Mouse (Mus musculus) MEL-GATA-1-ER (cell line): Measurements from ENCODE around the gene Lrrc36.

Source experiments
- DNase-seq: peaks from one replicate; pipeline ENCODE4 v3.0.0-alpha.2; 2012; ENCODE audit warnings: low read depth; ENCODE audit errors: extremely low read depth

The Lrrc36 gene

GRCm38 (mm10) chr8:105431743-105432515, 18.6 kb downstream of the Lrrc36 start:
- no peak for DNase-seq

- no peak for DNase-seq
Measured at GRCm38 (mm10) chr8:105433021-105433420, 19.6 kb downstream of the Lrrc36 start.

GRCm38 (mm10) chr8:105433511-105433910, 20.1 kb downstream of the Lrrc36 start:
- DNase-seq = no peak

GRCm38 (mm10) chr8:105434136-105434535, 20.8 kb downstream of the Lrrc36 start:
- no peak for DNase-seq

DNA sequence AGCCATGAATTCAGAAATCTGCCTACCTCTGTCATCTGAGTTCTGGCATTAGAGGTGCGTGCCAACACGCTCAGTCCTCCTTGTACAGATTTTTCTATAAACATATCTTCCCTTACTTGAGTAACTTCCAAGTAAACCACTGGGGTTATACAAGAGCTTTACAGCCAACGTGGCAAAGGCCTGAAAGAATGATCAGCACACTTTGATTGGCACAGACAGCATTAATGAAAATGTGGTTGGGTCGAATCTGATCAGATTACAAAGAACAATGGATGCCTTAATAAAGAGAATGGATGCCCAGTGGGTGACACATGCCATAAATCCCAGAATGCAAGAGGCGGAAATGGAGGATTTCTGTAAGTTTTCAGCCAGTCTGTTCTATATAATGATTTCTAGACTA, 22.8 kb downstream of the Lrrc36 start:
- no peak for DNase-seq

- no peak for DNase-seq
Measured at GRCm38 (mm10) chr8:105437078-105437748, 23.8 kb downstream of the Lrrc36 start.

GRCm38 (mm10) chr8:105438865-105439264, 25.5 kb downstream of the Lrrc36 start:
- DNase-seq = peak; percentile 56

- peak; percentile 21 for DNase-seq
Measured at GRCm38 (mm10) chr8:105441433-105441832, 28.1 kb downstream of the Lrrc36 start.

GRCm38 (mm10) chr8:105442661-105443060, 29.3 kb downstream of the Lrrc36 start:
- no peak for DNase-seq

- no peak for DNase-seq
Measured at GRCm38 (mm10) chr8:105445296-105446126, 32.1 kb downstream of the Lrrc36 start.

DNA sequence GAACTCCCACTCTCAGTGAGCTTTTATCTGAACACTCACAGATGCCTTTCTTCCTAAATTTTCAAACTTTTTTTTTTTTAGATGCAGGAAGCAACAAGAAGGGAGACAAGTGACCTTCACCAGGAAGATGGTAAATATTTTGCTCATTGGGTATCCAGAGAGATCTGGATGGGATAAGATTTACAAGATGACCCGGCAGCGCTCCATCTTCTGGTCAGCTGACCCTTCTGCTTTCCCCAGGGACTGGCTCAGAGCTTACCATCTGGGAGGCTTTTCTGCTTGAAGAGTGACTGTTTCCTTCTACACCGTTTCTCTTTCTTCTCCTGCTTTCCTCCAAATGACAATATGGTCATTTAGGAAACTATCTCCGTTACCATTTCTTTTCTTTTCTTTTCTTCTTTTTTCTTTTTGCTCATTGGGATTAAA, 32.8 kb downstream of the Lrrc36 start:
- no peak for DNase-seq

GRCm38 (mm10) chr8:105448188-105448587, 34.8 kb downstream of the Lrrc36 start:
- no peak for DNase-seq

DNA sequence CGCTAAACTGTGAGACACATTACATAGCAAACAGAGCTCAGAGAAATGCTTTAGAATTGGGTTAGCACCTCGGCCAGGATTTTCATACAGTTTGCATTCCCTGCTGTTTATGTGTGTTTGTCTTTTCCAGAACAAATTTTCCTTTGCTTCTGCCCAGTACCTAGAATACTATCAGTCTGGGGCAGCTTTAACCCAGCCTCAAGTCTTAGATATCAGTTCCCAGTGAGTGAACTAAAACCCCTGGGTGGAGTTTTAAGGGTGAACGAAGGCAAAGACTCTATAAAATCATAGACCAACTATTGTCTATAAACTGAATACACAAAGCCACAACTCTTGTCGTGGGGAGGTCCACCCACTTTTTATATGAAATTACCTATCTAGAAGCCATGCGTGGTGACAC, 35.2 kb downstream of the Lrrc36 start:
- DNase-seq = no peak

DNA sequence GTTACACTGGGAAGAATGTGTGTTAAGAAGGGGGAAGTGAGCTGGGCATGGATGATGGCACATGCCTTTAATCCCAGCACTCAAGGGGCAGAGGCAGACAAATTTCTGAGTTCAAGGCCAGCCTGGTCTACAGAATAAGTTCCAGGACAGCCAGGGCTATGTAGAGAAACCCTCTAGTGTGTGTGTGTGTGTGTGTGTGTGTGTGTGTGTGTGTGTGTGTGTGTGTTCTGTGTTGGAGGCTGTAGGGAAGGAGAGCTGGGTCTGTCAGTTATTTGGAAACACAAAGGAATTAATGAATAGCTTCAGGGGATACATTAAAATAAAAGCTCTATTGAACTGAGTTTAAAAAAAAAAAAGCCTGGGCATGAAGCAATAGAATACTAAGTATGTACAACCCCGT, 37.6 kb downstream of the Lrrc36 start:
- DNase-seq = no peak

GRCm38 (mm10) chr8:105451903-105452603, 38.7 kb downstream of the Lrrc36 start:
- DNase-seq = no peak

- peak; percentile 43 for DNase-seq
Measured at GRCm38 (mm10) chr8:105453296-105453695, 39.9 kb downstream of the Lrrc36 start.

GRCm38 (mm10) chr8:105454088-105454487, 40.7 kb downstream of the Lrrc36 start:
- DNase-seq = no peak

DNA sequence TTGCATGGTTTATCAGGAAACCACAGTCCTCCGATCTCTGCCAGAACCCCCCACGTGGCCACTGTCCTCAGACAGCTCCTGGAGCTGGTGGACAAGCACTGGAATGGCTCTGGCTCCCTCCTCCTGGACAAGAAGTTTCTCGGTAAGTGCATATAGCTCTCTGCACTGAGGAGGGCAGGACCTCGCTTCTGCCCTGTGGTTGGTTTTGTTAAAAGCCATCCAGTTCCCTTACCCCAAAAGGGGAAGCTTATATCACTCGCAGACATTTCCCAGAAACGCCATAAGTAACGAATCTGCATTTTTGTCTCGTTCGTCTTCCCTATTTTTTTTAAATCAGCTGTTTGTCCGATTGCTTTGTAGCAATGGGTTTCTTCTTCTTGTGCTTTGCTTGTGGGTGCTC, 41.8 kb downstream of the Lrrc36 start:
- DNase-seq = peak; percentile 89

GRCm38 (mm10) chr8:105461085-105461803, 47.9 kb downstream of the Lrrc36 start:
- no peak for DNase-seq

DNA sequence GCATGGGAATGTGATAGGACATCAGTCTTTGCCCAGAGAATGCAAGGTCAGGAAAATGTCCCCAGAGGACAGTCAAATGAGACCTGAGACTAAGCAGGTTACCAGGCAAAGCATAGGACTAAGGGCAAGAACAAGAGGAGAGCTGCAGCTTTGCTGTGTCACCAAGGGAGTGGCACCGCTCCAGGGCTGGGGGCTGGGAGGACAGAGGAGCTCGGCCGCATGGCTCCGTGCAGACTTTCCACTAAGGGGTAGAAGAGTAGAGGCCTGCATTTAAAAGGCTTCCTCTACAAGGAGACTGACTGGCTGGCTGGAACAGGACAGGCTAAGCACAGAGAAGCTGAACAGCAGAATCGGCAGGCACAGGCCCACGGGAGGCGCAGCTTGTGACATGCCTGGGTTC, 51.2 kb downstream of the Lrrc36 start:
- DNase-seq = no peak

DNA sequence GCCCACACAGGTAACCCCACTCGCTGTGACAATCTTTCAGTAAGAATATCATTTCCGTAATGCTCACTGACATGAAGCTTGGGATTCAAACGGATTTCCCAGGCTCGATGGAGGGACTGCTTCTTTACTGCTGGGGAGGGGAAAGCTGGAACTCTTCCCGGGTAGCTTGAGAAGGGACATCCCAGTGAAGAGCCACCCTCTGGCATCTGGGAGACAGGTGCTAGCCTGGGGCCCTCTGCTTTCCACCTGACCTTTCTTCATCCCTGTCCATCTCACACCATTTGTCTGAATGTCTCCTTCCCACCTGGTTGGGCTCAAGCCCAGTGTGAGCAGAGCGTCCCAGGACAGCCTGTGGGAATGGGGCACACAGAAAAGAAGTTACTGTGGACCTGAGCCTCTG, 52.9 kb downstream of the Lrrc36 start:
- DNase-seq = no peak
